Mouse (Mus musculus) effector memory CD4-positive, alpha-beta T cell, adult 5 months (primary cell): ENCODE data around the gene Tm7sf2. TPM values are rescaled to one million over a fixed set of nuclear protein-coding genes. Genes with fewer than 3 reads are reported as not detected.

Experiments used
- polyA plus RNA-seq: library from polyadenylated mRNA; unstranded; fragments of 100-300 nt; shearing (Covaris generic); gene quantifications from one replicate; pipeline ENCODE4 v1.2.1, GENCODE M21; 2017

Gene Tm7sf2
- polyA plus RNA-seq = 7.2 TPM

GRCm38 (mm10) chr19:6067724-6068415 lies at the start of gene Tm7sf2:
Gene Tm7sf2, minus strand, starts transcription at chr19:6068373.

GRCm38 (mm10) chr19:6105586-6105985 lies 37.4 kb upstream of the Tm7sf2 start, which contains the start of gene Naaladl1:
Gene Naaladl1, plus strand, starts transcription at chr19:6105782.

GRCm38 (mm10) chr19:6094119-6094518 lies 25.9 kb upstream of the Tm7sf2 start, which contains the start of gene AC131692.1:
Gene AC131692.1, plus strand, starts transcription at chr19:6094419.

GRCm38 (mm10) chr19:6084478-6085248 lies 16.5 kb upstream of the Tm7sf2 start, which contains the start of the genes Zfpl1 and Cdca5:
Gene Zfpl1, minus strand, starts transcription at chr19:6084956.
Gene Cdca5, plus strand, starts transcription at chr19:6084983.

GRCm38 (mm10) chr19:6082156-6082555 lies 14.0 kb upstream of the Tm7sf2 start, which contains the start of gene Gm28374:
Gene Gm28374, minus strand, starts transcription at chr19:6082256.

GRCm38 (mm10) chr19:6079983-6080480 lies 11.9 kb upstream of the Tm7sf2 start, which contains the start of gene Tmem262:
Gene Tmem262, plus strand, starts transcription at chr19:6080033.

GRCm38 (mm10) chr19:6076564-6077393 lies 8.6 kb upstream of the Tm7sf2 start, which contains the start of gene Vps51:
Gene Vps51, minus strand, starts transcription at chr19:6077231.

GRCm38 (mm10) chr19:6061021-6061533 lies 7.1 kb downstream of the Tm7sf2 start, which contains the start of gene Znhit2:
Gene Znhit2, plus strand, starts transcription at chr19:6061192.

GRCm38 (mm10) chr19:6057313-6058096 lies 10.7 kb downstream of the Tm7sf2 start, which contains the start of the genes Mrpl49 and Fau:
Gene Mrpl49, minus strand, starts transcription at chr19:6057785.
Gene Fau, plus strand, starts transcription at chr19:6057844.

GRCm38 (mm10) chr19:6046294-6047153 lies 21.6 kb downstream of the Tm7sf2 start, which contains the start of gene Syvn1:
Gene Syvn1, plus strand, starts transcription at chr19:6046576.

GRCm38 (mm10) chr19:6015511-6016315 lies 52.5 kb downstream of the Tm7sf2 start, which contains the start of gene Capn1:
Gene Capn1, minus strand, starts transcription at chr19:6015897.

Other genes starting within 250 kb of the Tm7sf2 start
- gene Frmd8, start 193.1 kb downstream of the Tm7sf2 start, polyA plus RNA-seq = 104 TPM
- gene Slc25a45, start 190.6 kb downstream of the Tm7sf2 start, polyA plus RNA-seq = 18.4 TPM
- 0.61 TPM for gene Tigd3, start 174.2 kb downstream of the Tm7sf2 start, polyA plus RNA-seq
- gene Dpf2, start 155.4 kb downstream of the Tm7sf2 start, polyA plus RNA-seq = 113 TPM
- not detected for gene Cdc42ep2, start 143.6 kb downstream of the Tm7sf2 start, polyA plus RNA-seq
- gene Pola2, start 104.2 kb downstream of the Tm7sf2 start, polyA plus RNA-seq = 38.4 TPM
- not detected for gene Slc22a20, start 82.2 kb downstream of the Tm7sf2 start, polyA plus RNA-seq
- gene Capn1, start 52.5 kb downstream of the Tm7sf2 start, polyA plus RNA-seq = 46.7 TPM
- gene Syvn1, start 21.8 kb downstream of the Tm7sf2 start, polyA plus RNA-seq = 54.6 TPM
- gene Mrpl49, start 10.6 kb downstream of the Tm7sf2 start, polyA plus RNA-seq = 21.8 TPM
- gene Fau, start 10.5 kb downstream of the Tm7sf2 start, polyA plus RNA-seq = 985 TPM
- gene Znhit2, start 7.2 kb downstream of the Tm7sf2 start, polyA plus RNA-seq = 17.6 TPM
- gene Vps51, start 8.9 kb upstream of the Tm7sf2 start, polyA plus RNA-seq = 67.1 TPM
- not detected for gene Tmem262, start 11.7 kb upstream of the Tm7sf2 start, polyA plus RNA-seq
- gene Gm28374, start 13.9 kb upstream of the Tm7sf2 start, polyA plus RNA-seq = 0.60 TPM
- gene Zfpl1, start 16.6 kb upstream of the Tm7sf2 start, polyA plus RNA-seq = 20.0 TPM
- 0.21 TPM for gene Cdca5, start 16.6 kb upstream of the Tm7sf2 start, polyA plus RNA-seq
- not detected for gene AC131692.1, start 26.0 kb upstream of the Tm7sf2 start, polyA plus RNA-seq
- gene Naaladl1, start 37.4 kb upstream of the Tm7sf2 start, polyA plus RNA-seq = not detected
- gene Sac3d1, start 50.3 kb upstream of the Tm7sf2 start, polyA plus RNA-seq = 6.3 TPM
- 25.6 TPM for gene Snx15, start 59.9 kb upstream of the Tm7sf2 start, polyA plus RNA-seq
- not detected for gene Batf2, start 72.6 kb upstream of the Tm7sf2 start, polyA plus RNA-seq
- gene Arl2, start 73.2 kb upstream of the Tm7sf2 start, polyA plus RNA-seq = 25.1 TPM
- not detected for gene Majin, start 116.0 kb upstream of the Tm7sf2 start, polyA plus RNA-seq
- not detected for gene Gpha2, start 158.0 kb upstream of the Tm7sf2 start, polyA plus RNA-seq
- gene Ppp2r5b, start 167.5 kb upstream of the Tm7sf2 start, polyA plus RNA-seq = 19.1 TPM
- 79.4 TPM for gene Atg2a, start 173.3 kb upstream of the Tm7sf2 start, polyA plus RNA-seq
- gene Ehd1, start 208.4 kb upstream of the Tm7sf2 start, polyA plus RNA-seq = 34.0 TPM
- gene Cdc42bpg, start 238.1 kb upstream of the Tm7sf2 start, polyA plus RNA-seq = 0.35 TPM